Mouse (Mus musculus): ENCODE data around the gene Spcs2.

- TF ChIP-seq CTCF (conservative IDR thresholded peaks at IDR 0.05 in 1 of 2, IDR thresholded peaks at IDR 0.05 in 1 of 2; ENCODE audit: low read depth in 2 of 2, low read length in 2 of 2) (no peak), MYC (IDR thresholded peaks at IDR 0.05; ENCODE audit: low read depth, low read length) (no peak)
Observed at GRCm38 (mm10) chr7:99887230-99887735, 24.0 kb upstream of the Spcs2 start.
